Mouse (Mus musculus) ES-Bruce4 (cell line): ENCODE measurements around the gene Kifc3.

Experiments
- CTCF ChIP-seq: IDR thresholded peaks from one replicate; pipeline ENCODE4 v1.8.1; 2011; ENCODE audit warnings: low read depth, low read length
- POLR2A ChIP-seq: IDR thresholded peaks from one replicate; pipeline ENCODE4 v1.8.1; 2011; ENCODE audit warnings: low read length; ENCODE audit not compliant: insufficient read depth

DNA sequence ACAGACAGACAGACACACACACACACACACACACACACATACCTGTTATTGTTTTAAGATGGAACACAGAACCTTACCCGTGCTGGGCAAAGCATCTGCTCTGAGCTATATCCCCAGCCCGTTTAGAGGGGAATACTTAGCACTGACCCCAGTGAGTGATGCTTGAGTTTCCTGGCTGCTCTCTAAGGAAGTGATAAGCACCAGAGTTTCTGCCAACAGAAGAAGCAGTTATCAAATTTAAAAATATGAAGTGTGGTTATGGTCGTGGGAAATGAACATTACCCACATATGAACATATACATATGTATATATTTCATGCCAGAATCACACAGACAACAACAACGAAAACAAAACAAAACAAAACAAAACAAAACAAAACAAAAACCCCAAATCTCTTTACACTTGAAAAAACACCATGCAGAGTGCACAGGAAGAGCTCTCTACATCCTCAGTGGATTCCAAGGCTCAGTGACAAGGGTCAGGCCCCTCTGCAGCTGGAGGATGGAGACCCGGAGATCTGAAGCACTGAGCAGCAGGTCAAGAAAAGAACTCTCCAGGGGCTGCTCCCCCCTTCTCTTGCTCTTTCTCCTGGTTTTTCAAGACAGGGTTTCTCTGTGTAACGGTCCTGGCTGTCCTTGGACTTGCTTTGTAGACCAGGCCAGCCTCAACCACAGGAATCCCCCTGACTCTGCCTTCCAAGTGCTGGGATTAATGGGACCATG, 142.6 kb downstream of the Kifc3 start:
- no peak for TF ChIP-seq CTCF
- no peak for TF ChIP-seq POLR2A
